Mouse (Mus musculus): Measurements from ENCODE around the gene Rab20.

The Rab20 gene

DNA sequence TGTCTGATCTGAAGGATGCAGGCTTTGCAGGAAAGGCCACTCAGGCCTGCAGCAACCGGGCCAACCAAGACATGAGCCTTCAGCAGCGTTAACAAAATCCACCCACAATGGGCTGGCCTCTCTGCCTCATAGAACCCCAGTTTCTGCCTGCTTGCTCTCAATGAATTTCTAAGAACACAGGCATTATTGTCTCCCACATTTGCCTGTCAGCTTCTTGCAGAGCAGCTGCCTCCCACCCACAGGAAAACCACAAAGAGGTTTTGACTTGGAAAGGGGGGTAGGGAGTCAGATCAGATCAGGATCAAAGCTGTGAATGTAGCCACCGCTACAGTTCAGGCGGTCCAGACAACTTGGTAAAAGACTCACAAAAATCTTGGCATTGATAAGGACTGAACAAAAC is 25.5 kb downstream of the Rab20 start:
- DNase-seq (ENCODE audit: low read depth), result peak; percentile 69

DNA sequence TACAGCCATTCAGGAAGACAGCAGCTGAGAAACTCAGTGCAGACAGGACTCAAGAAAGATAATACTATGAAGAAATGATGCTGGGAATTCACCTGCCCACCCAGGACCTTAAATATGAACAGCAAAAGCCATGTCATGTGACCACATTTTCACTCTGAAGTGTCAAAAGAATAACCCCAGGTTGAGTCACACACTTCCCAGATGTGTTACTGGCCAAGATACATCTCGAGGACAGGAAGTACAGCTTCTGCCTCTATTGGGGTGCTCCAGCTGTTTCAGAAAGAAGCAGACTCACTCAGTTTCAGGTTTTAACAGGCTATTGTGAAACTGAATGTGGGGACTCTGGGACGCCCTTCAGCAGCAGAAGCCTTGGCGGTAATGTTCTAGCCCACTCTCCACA is 26.0 kb downstream of the Rab20 start:
- DNase-seq (ENCODE audit: low read depth), result no peak

DNA sequence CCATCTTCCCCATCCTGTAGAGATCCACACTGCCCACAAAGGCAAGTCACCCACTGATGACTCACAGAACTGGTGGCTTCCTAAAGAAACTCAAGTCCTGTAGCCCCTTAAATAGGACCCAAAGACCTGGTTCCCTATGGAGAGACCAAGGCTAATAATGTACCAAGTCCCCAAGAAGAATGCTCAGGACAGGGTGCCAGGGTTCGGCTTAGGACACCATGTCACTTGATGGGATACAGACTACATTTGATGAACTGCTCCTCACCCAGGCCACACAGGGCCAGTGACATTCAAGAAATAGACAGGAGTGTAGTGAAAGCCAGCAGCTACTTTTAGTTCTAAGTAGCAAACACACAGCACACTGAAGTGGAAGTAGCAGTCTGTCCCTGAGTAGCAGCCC is 26.4 kb downstream of the Rab20 start:
- DNase-seq (ENCODE audit: low read depth), result no peak

DNA sequence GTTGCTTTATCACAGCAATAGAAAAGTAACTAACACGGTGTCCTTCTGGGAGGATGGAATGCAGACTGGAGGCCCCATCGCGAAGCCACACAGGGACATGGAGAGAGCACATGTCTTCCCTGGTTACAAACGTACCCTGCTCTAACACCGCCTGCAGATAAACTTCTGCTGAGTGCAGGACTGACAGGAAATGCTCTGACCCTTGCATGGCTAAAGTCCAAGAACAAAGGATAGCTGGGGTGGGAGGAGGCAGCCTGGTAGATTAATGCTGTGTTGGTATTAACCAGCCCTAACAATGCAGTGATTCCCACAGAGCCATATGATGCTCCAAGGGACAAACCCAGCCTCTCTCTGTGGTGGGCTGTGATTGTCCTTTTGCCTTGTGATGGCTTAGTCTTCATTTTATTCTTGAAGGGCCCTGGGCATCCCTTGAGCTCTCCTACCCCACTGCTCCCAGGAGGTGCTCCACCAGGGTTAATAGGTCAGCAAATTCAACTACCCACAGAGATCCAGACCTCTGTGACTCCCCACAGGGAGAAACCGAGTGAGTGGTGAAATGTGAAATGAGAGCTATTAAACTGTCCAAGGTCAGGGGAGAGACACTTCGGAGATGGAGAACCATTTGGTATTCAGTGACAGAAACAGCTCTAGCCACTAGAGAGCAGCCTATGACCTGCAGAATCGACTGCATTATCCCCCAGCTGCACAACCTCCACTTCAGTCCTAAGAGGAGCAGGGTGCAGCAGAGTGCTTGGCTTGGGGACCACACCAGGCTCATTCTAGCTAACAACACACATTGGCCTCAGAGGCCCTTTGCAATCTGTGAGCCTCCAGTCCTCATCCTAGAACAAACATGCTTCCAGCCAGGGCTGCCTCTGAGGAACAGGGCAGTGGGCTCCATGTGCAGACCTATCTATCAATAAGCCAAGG is 28.1 kb downstream of the Rab20 start:
- no peak for DNase-seq (ENCODE audit: low read depth)

DNA sequence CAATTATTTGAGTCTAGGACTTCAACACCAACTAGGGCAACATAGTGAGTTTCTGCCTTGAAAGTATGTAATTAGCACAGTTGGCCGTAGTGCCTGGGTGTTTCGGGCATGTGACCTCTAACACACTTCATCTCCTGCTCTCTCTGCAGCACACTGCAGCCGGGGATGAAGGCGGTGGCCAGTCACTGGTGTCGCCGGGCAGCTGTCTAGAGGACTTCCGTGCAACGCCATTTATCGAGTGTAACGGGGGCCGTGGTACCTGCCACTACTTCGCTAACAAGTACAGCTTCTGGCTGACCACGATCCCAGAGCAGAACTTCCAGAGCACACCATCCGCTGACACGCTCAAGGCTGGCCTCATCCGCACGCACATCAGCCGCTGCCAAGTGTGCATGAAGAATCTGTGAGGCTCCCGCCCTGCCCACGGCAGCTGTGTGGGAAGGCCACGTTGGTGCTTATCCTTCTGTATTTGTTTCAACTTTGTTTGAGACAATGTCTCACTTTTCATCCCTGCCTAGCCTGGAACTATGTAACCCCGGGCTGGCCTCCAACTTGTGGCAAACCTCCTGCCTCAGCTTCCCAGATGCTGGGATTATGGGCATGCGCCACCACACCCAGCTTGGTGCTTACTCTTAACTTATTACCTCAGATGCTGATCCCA is 30.5 kb downstream of the Rab20 start:
- no peak for DNase-seq (ENCODE audit: low read depth)

DNA sequence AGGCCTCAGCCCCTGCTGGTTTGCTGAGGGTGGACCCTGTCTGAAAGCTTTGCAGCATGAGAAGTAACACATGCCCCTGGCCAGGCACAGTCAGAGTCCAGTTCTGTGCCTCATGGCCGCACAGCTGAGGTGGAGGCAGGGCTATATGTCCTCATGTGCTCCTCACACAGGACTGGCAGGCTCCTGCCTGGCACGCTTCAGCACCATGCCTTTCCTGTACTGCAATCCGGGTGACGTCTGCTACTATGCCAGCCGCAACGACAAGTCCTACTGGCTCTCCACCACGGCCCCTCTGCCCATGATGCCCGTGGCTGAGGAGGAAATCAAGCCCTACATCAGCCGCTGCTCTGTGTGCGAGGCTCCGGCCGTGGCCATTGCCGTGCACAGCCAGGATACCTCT is 32.7 kb downstream of the Rab20 start:
- no peak for DNase-seq (ENCODE audit: low read depth)

DNA sequence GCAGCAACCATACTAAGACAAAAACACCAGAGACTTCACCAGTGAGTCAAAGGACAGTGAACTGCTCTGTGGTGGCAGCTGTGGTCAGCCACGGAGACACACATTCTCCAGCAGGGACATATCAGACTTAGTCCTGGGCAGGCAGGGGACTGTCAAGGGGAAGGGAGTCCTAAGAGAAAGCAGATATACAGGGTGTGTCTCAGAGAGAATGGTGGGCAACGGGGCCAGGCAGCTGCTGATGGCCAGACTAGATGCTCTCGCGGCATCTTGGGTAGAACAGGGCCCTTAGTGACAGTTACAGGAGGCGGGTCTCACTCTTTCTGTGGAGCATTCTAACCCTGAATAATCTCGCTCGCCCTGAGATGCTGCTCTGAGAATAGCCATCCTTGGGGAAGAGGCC is 34.3 kb downstream of the Rab20 start:
- no peak for DNase-seq (ENCODE audit: low read depth)

DNA sequence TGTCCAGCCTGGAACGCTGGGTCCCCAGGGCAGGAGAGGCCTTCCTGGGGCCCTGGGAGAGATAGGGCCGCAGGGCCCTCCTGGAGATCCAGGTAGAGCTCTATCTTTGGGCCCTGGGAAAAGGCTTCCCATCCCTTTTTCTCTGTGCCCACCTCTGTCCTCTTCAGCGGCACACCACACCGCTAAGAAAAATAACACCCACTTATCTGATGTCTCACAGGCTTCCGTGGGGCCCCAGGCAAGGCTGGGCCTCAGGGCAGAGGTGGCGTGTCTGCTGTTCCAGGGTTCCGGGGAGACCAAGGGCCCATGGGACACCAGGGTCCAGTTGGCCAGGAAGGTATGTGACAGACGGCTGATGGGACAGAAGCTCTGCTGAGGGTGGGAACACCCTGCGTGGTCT is 34.9 kb downstream of the Rab20 start:
- no peak for DNase-seq (ENCODE audit: low read depth)

DNA sequence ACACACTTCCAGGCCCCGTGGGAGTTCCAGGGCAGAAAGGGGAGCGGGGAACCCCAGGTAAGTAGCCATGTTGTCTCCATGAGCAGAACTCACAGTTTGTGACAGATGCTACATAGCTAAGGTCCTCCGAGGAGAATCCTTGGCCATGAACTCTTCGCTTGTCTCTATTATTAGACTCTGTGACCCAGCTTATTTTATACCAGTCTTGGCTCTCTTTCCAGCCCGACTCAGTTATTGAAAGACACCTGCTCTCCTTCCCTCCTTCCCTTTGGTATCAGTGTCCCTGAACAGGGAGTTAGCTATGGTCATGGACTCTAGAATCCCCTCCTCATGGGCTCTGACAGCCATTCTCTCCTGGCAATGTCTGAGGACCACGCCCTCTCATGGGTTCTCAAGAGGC is 37.2 kb downstream of the Rab20 start:
- DNase-seq (ENCODE audit: low read depth), result no peak

DNA sequence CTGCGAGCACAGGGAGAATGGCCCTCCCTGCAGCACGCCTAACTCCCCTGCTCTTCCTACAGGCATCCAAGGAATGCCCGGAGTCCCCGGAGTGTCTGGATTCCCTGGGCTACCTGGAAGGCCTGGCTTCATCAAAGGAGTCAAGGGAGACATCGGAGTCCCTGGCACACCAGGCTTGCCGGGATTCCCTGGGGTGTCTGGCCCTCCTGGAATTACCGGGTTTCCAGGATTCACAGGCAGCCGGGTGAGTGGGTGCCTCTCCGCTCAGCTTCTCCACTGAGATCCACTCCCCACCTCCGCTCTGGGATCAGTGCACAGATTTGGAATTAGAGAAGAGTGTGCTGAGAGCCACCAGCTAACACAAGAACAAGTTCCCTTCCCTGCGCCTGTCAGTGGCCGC is 40.6 kb downstream of the Rab20 start:
- no peak for DNase-seq (ENCODE audit: low read depth)

DNA sequence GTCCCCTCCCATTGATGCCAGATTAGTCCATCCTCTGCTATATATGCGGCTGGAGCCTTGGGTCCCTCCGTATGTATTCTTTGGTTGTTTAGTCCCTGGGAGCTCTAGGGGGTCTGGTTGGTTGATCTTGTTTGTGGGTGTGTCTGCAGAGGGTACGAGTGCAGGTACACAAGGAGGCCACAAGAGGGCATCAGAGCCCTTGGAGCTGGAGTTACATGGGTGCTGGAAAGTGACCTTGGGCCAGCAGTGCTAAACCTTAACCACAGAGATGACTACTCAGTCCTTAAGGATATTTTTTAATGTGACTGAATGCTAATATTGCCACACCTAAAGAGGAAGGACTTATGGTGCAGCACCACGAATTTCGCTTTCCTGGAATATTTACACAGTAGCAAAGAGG is 47.8 kb downstream of the Rab20 start:
- no peak for DNase-seq (ENCODE audit: low read depth)

DNA sequence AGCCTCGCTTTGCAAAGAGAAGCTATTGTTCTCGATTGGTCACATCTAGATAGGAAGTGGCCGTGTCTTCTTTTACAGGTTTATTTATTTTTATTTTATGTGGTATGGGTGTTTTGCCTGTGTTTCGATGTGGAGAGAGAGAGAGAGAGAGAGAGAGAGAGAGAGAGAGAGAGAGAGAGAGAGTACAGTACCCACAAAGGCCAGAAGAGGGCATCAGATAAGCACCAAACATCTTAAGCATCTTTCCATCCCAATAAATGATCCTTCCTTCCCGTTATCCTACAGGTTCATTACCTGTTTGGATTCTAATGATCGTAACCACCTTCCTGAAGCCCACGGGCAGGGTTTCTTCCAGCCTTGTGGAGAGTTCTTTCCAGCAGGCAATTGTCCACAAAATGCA is 55.4 kb downstream of the Rab20 start:
- no peak for DNase-seq (ENCODE audit: low read depth)

DNA sequence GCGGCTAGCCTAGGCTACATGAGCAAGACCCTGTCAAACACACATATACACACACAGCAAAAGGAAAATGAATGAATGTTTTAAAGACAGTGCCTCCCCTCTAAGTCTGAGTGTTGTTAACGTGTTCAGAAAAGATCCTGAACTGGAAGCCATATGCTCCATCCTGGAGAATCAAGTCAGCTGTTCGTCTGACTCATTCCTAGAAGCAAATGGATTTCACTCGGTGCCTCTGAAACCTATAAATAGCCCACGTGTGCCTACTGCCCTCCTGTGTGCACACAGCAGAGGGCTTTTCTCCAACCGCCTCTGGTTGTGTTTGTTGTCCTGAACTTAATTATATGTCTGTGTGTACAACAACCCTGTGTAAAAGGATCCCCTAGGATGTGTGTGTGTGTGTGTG is 56.5 kb downstream of the Rab20 start:
- no peak for DNase-seq (ENCODE audit: low read depth)

DNA sequence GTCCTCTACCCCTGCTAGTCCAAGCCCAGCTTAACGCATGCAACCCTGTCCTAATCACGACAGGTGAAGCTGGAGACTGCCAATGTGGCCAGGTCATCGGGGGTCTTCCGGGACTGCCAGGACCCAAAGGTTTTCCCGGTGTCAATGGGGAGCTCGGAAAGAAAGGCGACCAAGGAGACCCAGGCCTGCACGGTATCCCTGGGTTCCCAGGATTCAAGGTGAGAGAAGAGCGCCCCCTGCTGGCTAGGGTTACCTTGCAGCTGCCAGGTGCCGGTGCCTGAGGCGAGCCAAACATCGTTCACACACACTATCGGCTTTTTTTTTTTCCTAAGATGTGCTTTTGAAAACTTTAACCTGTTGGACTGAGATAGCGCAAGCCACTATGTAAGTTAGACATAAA is 57.4 kb downstream of the Rab20 start:
- DNase-seq (ENCODE audit: low read depth), result no peak

DNA sequence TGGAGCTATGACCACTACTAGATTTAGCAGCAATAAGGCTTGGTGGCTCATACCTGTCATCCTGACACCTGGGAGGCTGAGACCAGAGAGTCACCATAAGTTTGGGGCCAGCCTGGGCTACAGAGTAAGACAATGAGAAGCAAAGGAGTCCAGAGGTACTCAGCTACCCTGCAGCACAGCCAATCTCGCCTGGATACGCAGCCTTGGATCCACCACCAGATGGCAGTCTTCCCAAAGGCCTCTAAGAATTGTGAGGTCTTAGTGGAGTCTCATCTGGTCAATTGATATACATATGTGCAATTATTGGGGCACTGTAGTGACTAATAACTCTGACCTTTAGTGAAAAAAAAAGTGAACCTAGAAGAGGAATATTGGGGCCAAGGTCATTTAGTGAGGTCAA is 58.9 kb downstream of the Rab20 start:
- DNase-seq (ENCODE audit: low read depth), result peak; percentile 39

DNA sequence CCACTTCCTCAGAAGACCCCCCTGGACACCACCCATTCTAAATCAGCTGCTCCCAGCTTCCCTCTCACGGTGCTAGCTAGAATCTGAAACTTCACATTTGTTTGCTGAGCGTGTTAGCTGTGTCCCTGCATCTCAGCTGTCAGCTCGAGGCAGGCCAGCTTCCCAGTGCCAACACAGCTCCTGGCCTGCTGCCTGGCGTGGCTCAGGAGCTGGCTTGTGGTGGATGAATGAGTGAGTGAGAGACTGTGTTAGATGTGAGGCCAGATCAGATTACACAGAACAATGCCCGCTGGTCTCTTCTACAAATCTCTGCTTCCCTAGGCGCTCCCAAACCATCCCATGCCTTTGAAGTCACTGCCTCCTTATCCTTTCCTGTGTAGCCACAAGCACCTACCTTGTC is 59.3 kb downstream of the Rab20 start:
- peak; percentile 85 for DNase-seq (ENCODE audit: low read depth)

DNA sequence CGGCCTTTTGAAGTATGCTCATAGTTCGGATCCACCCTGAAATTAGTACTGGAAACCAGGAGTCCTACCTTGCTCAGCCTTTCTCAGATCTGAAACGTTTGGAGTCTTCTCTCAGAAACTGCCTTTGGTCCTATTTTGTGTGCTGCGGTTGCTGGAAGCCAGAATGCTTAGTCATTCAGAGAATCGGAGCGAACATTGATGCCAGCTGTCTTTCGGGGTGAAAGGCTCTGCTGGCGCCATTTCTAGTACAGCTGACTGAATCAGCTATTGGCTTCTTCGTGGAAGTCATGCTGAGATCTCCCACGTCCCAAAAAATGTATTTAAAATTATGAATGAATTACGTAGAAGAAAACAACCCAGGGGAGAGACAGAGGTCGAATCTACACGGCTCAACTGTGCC is 60.7 kb downstream of the Rab20 start:
- DNase-seq (ENCODE audit: low read depth), result peak; percentile 92

DNA sequence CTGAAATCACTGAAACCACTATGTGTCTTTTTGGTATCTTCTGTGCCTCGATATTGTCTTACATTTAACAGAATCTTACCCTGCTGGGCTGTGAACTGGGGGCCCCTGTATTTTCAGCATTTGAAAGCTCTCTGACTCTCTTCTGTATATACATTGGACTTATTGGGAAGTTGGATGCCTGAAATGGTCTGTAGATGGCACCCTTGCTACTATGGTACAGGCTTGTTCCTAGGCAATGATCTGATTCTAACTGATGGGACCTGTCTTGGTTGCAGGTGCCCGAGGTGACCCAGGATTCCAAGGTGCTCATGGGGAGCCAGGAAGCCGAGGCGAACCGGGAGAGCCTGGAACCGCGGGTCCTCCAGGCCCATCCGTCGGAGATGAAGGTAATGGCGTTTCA is 63.4 kb downstream of the Rab20 start:
- no peak for DNase-seq (ENCODE audit: low read depth)

DNA sequence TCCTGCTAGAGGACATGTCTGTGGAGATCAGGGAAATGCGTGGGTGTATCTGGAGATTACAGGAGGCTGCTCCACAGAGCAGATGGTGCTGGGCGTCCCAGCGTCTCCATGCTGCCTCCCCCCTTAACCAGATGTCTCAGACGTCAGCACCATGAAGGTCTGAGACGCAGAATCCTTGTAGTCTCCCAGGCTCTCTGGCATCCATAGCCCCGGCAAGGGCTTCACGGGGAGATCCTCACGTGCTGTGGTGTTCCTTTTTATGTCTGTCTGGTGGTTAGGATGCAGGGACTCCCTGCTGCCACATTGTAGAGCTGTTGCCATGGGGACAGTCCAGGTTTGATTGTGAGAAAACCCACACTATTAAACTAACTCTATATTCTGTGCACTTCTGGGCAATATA is 64.2 kb downstream of the Rab20 start:
- no peak for DNase-seq (ENCODE audit: low read depth)

DNA sequence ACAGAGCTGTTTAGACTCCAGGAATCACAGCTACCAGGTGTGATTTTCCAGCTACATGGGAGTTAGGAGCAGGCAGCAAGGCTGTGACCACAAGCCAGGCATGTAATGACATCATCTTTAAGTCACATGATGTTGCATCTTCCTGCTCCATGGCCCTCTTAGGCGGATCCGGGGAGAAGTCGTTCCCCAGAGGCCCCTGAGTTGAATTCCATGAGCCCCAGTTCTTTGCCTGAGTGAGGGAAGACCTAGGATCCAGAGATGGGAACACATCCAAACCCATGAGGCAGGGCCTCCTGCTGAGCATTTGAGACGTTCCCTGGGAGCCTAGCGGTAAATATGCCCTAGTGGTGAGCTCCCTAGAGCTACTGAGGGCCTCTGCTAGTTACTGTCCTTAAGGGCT is 66.1 kb downstream of the Rab20 start:
- peak; percentile 30 for DNase-seq (ENCODE audit: low read depth)

DNA sequence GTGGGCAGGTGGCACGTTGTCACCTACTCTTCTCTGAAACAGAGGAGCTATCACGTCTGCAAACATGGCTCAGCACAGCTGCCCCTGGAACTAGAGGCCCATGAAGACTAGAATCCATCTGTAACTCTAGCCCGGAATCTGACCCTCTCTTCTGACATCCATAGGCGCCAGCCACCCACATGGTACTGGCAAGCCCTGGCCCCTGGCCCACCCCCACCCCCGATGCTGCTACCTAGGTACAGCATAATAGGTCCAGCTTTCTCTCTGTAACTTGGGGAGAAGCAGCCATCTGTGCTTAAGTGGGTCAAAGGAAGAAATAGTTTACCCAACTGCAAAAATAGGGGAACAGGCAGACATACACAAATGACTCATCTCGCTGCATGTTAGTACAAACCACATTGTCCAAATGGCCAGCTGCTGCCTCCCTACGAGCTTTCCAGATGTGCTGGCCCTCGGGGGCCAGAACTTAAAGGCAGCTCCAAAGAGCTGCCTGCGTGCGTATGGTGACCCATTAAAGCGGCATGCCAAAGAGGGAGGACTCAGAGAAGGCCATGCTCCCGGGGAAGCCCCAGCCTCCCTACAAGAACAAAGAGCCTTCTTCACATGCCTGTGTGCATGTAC is 66.9 kb downstream of the Rab20 start:
- peak; percentile 49 for DNase-seq (ENCODE audit: low read depth)

DNA sequence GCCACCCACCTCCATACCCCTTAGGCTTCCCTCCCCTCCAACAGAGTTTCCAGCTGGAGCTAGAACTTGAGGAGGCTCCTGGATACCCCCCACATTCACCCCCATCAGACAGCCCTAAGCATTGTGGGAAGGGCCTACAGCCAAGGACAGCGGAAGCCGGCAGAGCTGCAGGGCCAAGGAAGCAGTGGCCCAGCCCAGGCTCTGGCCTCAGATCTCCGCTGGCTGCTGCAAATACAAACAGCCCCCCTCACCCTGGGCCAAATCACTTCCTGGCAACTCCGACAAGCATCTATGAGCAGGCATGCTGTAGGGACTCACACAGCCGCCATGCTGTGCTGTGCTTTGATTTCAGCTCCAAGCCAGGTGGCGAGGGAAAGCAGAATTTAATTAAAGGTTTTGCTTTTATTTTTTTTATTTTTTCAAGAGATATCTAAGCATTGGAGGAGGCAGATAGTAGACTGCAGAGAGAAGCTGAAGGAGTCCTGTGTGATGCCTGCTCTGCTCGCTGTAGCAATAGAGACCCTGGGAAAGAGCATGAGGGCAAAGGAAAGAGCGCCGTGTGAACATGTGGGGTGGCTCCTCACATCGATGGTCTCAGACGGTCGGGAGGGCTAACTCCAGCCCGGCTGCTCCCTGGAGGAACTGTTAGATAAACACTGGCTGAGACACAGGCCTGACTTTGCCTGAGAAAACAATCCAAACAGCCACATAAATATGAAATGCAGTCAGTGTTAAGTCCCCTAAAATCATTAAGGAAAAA is 72.6 kb downstream of the Rab20 start:
- DNase-seq (ENCODE audit: low read depth), result no peak

DNA sequence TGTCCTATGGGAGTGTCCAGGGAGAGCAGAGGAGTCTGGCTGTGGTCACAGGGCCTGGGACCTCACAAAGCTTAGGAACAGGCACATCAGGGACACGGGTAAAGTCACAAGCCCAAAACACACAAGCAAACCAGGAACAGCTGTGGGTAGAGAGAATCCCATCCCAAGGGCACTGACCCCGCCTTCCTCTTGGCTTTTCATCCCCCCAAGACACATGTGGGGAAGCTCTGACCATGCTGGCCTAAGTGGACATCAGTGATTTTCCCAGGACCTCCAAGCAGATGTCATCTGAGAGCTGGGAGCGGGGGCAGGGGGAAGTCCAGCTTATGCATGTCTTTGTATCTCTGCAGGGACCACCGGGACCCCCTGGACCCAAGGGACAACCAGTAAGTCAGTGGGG is 73.9 kb downstream of the Rab20 start:
- no peak for DNase-seq (ENCODE audit: low read depth)
